Mouse (Mus musculus) intestine, embryonic 14.5 days (tissue): Measurements from ENCODE around the gene Myl9. TPM values are rescaled to one million over a fixed set of nuclear protein-coding genes. Genes with fewer than 3 reads are reported as not detected.
A peak's percentile ranks its signal among the peaks of the same experiment; 100 is the strongest.

Experiments
- ATAC-seq: fragments of 200-750 bp; cut with Nextera tagmentation; replicated peaks from 2 replicates; pipeline ENCODE4 v1.8.0; 2017; ENCODE audit warnings: low read depth, moderate number of reproducible peaks, moderate TSS enrichment, moderate library complexity; ENCODE audit not compliant: low FRiP score, low TSS enrichment
- DNase-seq: peaks from one replicate; pipeline ENCODE4 v3.0.0-alpha.2; 2018; ENCODE audit warnings: low spot score
- H3K27ac ChIP-seq: fragments of 300-500 bp; sonication (generic); 2 replicates; pipeline ENCODE4 v1.5.1; 2014; ENCODE audit warnings: low read depth, mild to moderate bottlenecking, control low read depth
- H3K27me3 ChIP-seq: fragments of 300-500 bp; sonication (generic); replicated peaks from 2 replicates; pipeline ENCODE4 v1.6.1; 2014; ENCODE audit warnings: low read length, control low read depth; ENCODE audit not compliant: control insufficient read depth, insufficient read depth
- H3K36me3 ChIP-seq: fragments of 300-500 bp; sonication (generic); 2 replicates; pipeline ENCODE4 v1.6.1; 2014; ENCODE audit warnings: low read length, control low read depth; ENCODE audit not compliant: control insufficient read depth, insufficient read depth
- H3K4me1 ChIP-seq: fragments of 300-500 bp; sonication (generic); replicated peaks from 2 replicates; pipeline ENCODE4 v1.6.1; 2014; ENCODE audit warnings: low read length, control low read depth, mixed read lengths; ENCODE audit not compliant: control insufficient read depth, insufficient read depth
- H3K4me2 ChIP-seq: fragments of 300-500 bp; sonication (generic); 2 replicates; pipeline ENCODE4 v1.6.1; 2014; ENCODE audit warnings: low read length
- H3K4me3 ChIP-seq: fragments of 300-500 bp; sonication (generic); 2 replicates; pipeline ENCODE4 v1.5.1; 2014; ENCODE audit warnings: low read depth, low read length, control low read depth, mixed read lengths
- H3K9ac ChIP-seq: fragments of 300-500 bp; sonication (generic); 2 replicates; pipeline ENCODE4 v1.6.1; 2014; ENCODE audit warnings: mild to moderate bottlenecking, low read length
- H3K9me3 ChIP-seq: fragments of 300-500 bp; sonication (generic); 2 replicates; pipeline ENCODE4 v1.6.1; 2016; ENCODE audit warnings: low read length, control low read depth; ENCODE audit not compliant: control insufficient read depth
- WGBS: fragments of 180-500 bp; shearing (Covaris S2); extraction: QIAGEN DNeasy Blood & Tissue Kit; methylation state at CpG from one replicate; pipeline ENCODE4 v1.1.7; 2014; 5-methylcytosine and 5-hydroxymethylcytosine counted together
- polyA plus RNA-seq: library from polyadenylated mRNA; unstranded; fragments of >200 nt; fragmentation: Nextera tagmentation; extraction: Ambion mirVana; gene quantifications from 2 replicates; pipeline ENCODE4 v1.2.1, GENCODE M21; 2014

Myl9 gene
- polyA plus RNA-seq, 1 experiment from 2014 or later = 1,449 TPM

DNA sequence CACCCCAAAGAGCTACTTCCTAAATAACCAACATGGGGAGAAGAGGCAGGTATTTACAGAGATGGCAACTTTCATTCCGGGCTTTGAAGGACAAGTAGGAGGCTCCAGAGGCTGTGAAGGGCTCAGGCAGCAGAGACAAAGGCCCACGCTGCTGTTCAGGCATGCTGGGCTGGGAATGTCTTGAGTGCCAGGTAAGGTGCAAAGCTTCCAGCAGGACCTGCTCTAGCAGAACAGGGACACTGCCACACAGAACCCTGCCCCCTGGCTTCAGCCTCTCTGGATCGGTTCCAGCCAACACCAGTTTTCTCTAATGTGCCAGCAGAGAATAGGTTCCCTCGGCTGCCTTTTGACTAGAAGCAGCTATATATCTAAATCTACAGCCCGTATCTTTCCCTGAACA is 8.1 kb upstream of the Myl9 start:
- H3K27ac ChIP-seq = no peak overlapping the region
- ATAC-seq = no peak
- DNase-seq = no peak
- no peak overlapping the region for H3K9ac ChIP-seq
- H3K27me3 ChIP-seq = no peaks in the 10 kb centered on the region
- no peaks in the 10 kb centered on the region for H3K9me3 ChIP-seq
- WGBS = 68% methylated on average over 5 of the region's 5 CpGs
- H3K36me3 ChIP-seq = peaks cover 16% of the 10 kb centered on the region
- H3K4me2 ChIP-seq = no peak overlapping the region
- H3K4me3 ChIP-seq = no peak overlapping the region
- H3K4me1 ChIP-seq = no peaks in the 10 kb centered on the region

DNA sequence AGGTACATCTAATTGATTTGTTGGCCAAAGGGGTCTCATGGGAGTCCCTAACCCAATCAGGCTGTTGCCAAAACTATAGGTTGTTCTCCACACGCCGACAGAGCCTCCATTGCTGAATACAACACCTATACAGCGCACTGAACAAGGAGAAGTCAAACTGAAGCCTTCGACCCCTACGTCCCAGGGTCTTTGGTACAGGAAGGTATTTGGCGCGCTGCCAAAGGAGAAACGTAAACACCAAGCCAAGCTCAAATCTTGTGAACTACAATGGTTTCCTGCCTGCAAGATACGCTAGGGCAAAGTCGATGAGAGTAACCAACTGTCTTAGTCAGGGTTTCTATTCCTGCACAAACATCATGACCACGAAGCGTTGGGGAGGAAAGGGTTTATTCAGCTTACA is 5.9 kb upstream of the Myl9 start:
- 58% methylated on average over 12 of the region's 12 CpGs for WGBS
- no peak overlapping the region for H3K27ac ChIP-seq

DNA sequence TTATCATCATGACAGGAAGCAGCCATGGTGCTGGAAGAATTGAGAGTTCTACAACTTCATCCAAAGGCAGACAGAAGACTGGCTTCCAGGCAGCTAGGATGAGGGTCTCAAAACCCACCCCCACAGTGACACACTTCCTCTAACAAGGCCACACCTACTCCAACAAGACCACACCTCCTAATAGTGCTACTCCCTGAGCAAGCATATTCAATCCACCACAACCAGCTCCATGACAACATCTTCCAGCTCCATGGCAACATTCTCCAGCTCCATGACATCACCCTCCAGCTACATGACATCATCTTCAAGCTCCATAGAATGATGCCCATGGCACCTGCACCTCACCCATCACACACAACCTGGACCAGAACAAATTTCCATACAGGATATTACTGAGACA is 1.8 kb upstream of the Myl9 start:
- Histone ChIP-seq H3K4me3 (no peak overlapping the region), H3K4me2 (no peak overlapping the region), H3K27ac (no peak overlapping the region), H3K36me3 (0 out of 2 replicates have a peak, but pooled peaks cover under 1% of the 10 kb centered on the region), H3K27me3 (no peaks in the 10 kb centered on the region), H3K9me3 (no peaks in the 10 kb centered on the region), H3K9ac (no peak overlapping the region), H3K4me1 (peaks cover 13% of the 10 kb centered on the region)
- ATAC-seq (no peak), DNase-seq (no peak)

More for the DNA sequence above, 5.9 kb upstream of the Myl9 start:
- Histone ChIP-seq H3K36me3 (no peaks in the 10 kb centered on the region), H3K4me1 (0 out of 2 replicates have a peak, but pooled peaks cover 4% of the 10 kb centered on the region), H3K9ac (no peak overlapping the region), H3K27me3 (no peaks in the 10 kb centered on the region), H3K4me2 (no peak overlapping the region), H3K9me3 (no peaks in the 10 kb centered on the region), H3K4me3 (no peak overlapping the region)
- DNase-seq (no peak), ATAC-seq (no peak)

DNA sequence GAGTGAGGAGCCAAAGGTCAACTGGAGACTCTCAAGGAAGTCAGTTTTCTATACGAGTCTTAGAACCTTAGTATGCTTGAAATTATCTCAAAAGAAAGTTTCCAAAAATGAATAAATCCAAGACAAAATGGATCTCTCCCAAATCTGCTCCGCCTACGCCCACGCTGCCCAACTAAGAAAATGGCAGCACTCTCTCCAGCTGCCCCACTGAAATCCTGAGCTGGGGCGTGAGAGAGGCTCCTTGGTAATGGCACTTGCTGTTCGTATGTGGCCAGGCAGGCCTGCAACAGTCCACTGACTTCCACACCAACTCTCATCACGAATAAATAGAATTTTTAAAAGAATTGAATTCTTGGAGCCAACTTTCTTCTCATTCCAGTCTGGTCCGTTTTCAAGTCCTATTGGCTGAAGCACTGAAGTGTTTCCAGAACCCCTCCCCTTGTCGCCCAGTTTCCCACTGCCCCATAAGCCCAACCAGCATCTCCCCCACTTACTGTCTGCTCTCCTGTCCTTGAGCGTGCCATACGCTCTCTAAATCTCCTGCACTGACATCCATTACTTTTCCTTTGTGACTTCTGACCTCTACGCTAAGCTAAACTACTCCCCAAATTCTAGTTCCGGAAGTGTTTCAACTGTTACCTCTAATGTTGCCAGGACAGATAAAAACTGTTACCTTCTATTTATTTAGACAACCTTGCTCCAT is 1.0 kb upstream of the Myl9 start:
- Histone ChIP-seq H3K27me3 (no peaks in the 10 kb centered on the region), H3K9me3 (no peaks in the 10 kb centered on the region), H3K4me1 (peaks cover 16% of the 10 kb centered on the region), H3K27ac (peak overlapping the region; percentile 94), H3K4me2 (peak overlapping the region; percentile 49), H3K4me3 (peak overlapping the region; percentile 42; the same call in 1 of the 2 replicates), H3K36me3 (0 out of 2 replicates have a peak, but pooled peaks cover 8% of the 10 kb centered on the region), H3K9ac (peak overlapping the region; percentile 47)
- ATAC-seq = no peak
- 61% methylated on average over 13 of the region's 13 CpGs for WGBS
- DNase-seq = no peak

DNA sequence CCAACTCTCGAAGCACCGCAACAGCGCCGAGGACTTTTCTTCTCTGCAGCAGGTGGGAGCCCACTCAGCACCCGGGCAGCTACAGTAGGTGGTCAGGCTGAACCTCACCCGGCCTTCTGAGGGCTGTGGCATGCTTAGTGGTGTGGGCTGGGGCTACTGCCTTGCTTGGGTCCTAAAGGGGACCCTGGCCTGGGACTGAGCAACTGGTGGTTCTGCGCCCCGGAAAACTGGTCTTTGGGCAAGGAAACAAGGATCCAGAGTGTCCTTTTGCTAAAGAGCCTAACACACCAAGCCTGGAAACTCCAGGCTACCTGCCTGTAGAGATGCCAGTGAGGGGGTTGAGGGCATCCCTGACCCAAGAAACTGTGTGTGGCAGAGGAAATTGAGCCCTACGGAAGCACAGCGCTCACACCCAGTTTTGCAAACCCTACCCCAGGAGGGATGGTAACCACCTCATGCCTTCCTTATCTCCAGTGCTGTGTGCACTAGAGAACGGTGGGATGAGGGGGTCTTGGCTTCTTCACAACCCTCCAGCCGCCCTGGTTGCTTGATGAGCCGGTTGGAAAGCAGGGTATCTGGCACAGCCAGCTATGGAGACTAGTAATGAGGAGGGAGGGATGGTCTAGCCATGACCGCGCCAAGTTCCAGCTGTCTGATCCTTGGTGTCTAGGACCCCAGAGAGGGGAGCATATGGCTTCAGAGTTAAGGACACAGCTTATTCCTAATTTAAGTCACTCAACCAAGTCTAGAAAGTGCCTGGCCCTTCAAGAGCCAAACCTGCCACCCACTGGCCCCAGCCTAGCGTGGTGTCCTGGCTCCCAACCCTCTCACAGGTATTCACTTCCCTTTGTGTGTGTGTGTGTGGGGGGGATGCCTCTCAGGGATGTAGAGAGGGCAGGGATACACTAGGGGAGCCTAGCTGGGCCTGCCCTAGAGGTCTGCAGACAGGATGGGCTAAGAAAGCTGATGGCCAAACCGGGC is 525 bp downstream of the Myl9 start:
- DNase-seq (peak; percentile 57), ATAC-seq (no peak)
- 30% methylated on average over 17 of the region's 17 CpGs for WGBS
- Histone ChIP-seq H3K36me3 (0 out of 2 replicates have a peak, but pooled peaks cover 14% of the 10 kb centered on the region), H3K9me3 (no peaks in the 10 kb centered on the region), H3K4me2 (peak overlapping the region; percentile 49), H3K4me3 (peak overlapping the region; percentile 42), H3K27ac (peak overlapping the region; percentile 94), H3K9ac (peak overlapping the region; percentile 63), H3K4me1 (peaks cover 23% of the 10 kb centered on the region), H3K27me3 (no peaks in the 10 kb centered on the region)

DNA sequence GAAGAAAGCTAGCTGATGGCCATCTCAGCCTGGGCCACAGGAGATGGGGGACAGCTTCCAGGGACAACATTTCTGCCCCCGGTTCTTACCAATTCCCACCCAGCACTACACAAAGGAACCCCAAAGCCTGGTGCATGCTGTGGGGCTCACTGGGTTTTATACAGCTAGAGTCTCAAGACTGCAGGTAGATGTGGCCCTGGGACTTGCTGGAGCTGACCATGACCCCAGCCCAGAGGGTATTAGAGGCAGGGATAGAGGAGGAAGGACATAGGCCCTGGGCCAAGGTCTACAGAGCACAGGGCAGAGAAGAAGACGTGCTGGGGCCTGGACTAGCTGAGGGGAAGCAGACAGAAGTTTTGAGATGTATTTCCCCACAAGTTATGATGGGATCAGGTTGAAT is 1.7 kb downstream of the Myl9 start:
- Histone ChIP-seq H3K27me3 (no peaks in the 10 kb centered on the region), H3K27ac (peak overlapping the region; percentile 24), H3K4me1 (peaks cover 24% of the 10 kb centered on the region), H3K4me2 (peak overlapping the region; percentile 45), H3K4me3 (peak overlapping the region; percentile 37), H3K36me3 (peaks cover 18% of the 10 kb centered on the region; the same call in 1 of the 2 replicates), H3K9ac (peak overlapping the region; percentile 49), H3K9me3 (no peaks in the 10 kb centered on the region)
- DNase-seq = peak; percentile 51
- 88% methylated on average over 2 of the region's 2 CpGs for WGBS
- no peak for ATAC-seq

DNA sequence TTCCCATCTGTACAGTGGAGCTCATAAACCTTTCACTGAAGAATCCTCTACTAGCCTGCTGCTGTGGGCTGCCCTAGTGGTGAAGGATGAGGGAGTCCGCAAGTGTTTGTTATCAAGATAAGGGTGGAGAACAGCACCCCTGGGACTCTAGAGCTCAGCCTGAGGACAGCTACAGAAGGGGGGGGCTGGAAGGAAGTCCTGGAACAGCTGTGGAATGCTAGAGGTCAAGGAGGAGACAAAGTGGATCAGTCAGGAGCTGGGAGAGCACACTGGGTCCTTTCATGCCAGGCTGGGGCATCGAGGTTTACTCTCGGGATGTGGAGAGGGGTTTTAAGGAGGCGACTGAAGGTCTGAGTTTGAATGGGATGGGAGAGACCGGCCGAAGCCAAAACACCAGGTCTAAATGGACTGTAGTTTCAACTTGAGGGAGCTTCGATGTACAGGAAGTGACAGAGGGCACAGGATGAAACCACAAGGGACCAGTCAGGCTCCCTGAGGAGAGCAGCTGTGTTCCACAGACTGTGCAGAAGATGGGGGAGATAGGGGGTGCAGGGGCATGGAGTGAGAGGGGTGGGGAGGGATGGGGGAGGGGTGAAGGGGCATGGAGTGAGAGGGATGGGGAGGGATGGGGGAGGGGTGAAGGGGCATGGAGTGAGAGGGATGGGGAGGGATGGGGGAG is 2.2 kb downstream of the Myl9 start:
- Histone ChIP-seq H3K36me3 (peaks cover 18% of the 10 kb centered on the region; the same call in 1 of the 2 replicates), H3K4me2 (peak overlapping the region; percentile 45)

DNA sequence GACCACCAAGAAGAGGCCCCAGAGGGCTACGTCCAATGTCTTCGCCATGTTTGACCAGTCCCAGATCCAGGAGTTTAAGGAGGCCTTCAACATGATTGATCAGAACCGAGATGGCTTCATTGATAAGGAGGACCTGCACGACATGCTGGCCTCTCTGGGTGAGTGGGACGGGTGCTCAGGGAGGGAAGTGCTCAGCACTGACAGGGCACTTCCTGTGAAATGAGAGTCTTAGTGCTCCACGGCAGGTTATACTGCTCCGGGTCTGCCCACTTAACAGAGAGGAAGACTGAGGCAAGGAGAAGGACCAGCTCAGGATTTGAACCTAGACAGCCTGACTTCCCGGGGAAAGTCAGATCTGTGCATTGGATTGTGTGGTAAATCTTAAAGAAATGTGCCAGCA is 3.4 kb downstream of the Myl9 start:
- Histone ChIP-seq H3K36me3 (peaks cover 18% of the 10 kb centered on the region; the same call in 1 of the 2 replicates), H3K4me2 (peak overlapping the region; percentile 46), H3K9ac (peak overlapping the region; percentile 41), H3K4me1 (peaks cover 24% of the 10 kb centered on the region), H3K4me3 (peak overlapping the region; percentile 21), H3K27me3 (no peaks in the 10 kb centered on the region), H3K27ac (no peak overlapping the region), H3K9me3 (no peaks in the 10 kb centered on the region)
- DNase-seq (no peak), ATAC-seq (no peak)
- WGBS = 73% methylated on average over 8 of the region's 8 CpGs

More for the DNA sequence above, 2.2 kb downstream of the Myl9 start:
- ATAC-seq (no peak), DNase-seq (peak; percentile 54)
- H3K4me3 ChIP-seq = peak overlapping the region; percentile 37
- H3K4me1 ChIP-seq = peaks cover 24% of the 10 kb centered on the region
- 46% methylated on average over 7 of the region's 7 CpGs for WGBS
- peak overlapping the region; percentile 24 for H3K27ac ChIP-seq
- H3K27me3 ChIP-seq = no peaks in the 10 kb centered on the region
- H3K9me3 ChIP-seq = no peaks in the 10 kb centered on the region
- H3K9ac ChIP-seq = peak overlapping the region; percentile 49
